Mouse (Mus musculus) lung, embryonic 15.5 days (tissue): ENCODE measurements at regions not wholly inside any gene's neighbourhood (a gene's known extent, or its start where the extent isn't known, plus 50 kb on each side); places are given as distances from the start of the nearest gene placed in this dataset.
A peak's percentile ranks its signal among the peaks of the same experiment; 100 is the strongest.

ENCODE experiments used
- ATAC-seq: fragments of 200-750 bp; cut with Nextera tagmentation; 2 replicates; pipeline ENCODE4 v1.8.0; 2017; ENCODE audit warnings: moderate number of reproducible peaks, borderline replicate concordance; ENCODE audit not compliant: low FRiP score, low TSS enrichment; ENCODE audit errors: extremely low read depth
- H3K27ac ChIP-seq: fragments of 300-500 bp; sonication (generic); 2 replicates; pipeline ENCODE4 v1.5.1; 2015; ENCODE audit warnings: moderate library complexity, mild to moderate bottlenecking, inconsistent platforms
- H3K27me3 ChIP-seq: fragments of 300-500 bp; sonication (generic); 2 replicates; pipeline ENCODE4 v1.6.1; 2015; ENCODE audit warnings: inconsistent platforms
- H3K36me3 ChIP-seq: fragments of 300-500 bp; sonication (generic); 2 replicates; pipeline ENCODE4 v1.6.1; 2015; ENCODE audit warnings: inconsistent platforms
- H3K4me1 ChIP-seq: fragments of 300-500 bp; sonication (generic); 2 replicates; pipeline ENCODE4 v1.6.1; 2015; ENCODE audit warnings: inconsistent platforms
- H3K4me2 ChIP-seq: fragments of 300-500 bp; sonication (generic); 2 replicates; pipeline ENCODE4 v1.6.1; 2015; ENCODE audit warnings: inconsistent platforms, mild to moderate bottlenecking, moderate library complexity
- H3K4me3 ChIP-seq: fragments of 300-500 bp; sonication (generic); 2 replicates; pipeline ENCODE4 v1.5.1; 2015; ENCODE audit warnings: mild to moderate bottlenecking, inconsistent platforms
- H3K9ac ChIP-seq: fragments of 300-500 bp; sonication (generic); 2 replicates; pipeline ENCODE4 v1.6.1; 2015; ENCODE audit warnings: inconsistent platforms
- H3K9me3 ChIP-seq: fragments of 300-500 bp; sonication (generic); 2 replicates; pipeline ENCODE4 v1.6.1; 2016; ENCODE audit warnings: inconsistent platforms
- WGBS: fragments of 180-500 bp; shearing (Covaris S2); methylation state at CpG from one replicate; pipeline ENCODE4 v1.1.7; 2015; 5-methylcytosine and 5-hydroxymethylcytosine counted together

DNA sequence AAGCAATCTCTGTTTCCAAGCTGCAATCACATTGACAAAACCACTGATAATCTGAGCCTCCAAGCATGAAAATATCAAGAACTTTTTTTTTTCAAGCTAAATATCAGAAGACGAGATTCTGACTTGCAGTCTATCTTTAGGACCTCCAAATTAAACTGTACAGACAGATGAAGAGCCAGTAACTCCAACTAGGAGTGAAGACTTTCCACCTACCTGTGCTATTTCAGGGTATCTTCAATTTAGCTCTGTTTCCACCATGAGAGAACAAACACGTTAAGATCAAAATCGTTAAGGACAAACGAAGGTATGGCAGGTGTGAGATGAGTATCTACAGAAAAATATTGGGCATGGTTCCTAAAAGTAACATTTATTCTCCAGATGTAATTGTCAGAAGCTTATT, 82.4 kb upstream of the Pcdh9 start:
- H3K9me3 ChIP-seq = no peaks in the 10 kb centered on the region
- no peak overlapping the region for H3K27ac ChIP-seq
- no peak for ATAC-seq
- H3K36me3 ChIP-seq = no peaks in the 10 kb centered on the region
- no peak overlapping the region for H3K4me2 ChIP-seq
- H3K27me3 ChIP-seq = no peaks in the 10 kb centered on the region
- H3K9ac ChIP-seq = no peak overlapping the region
- WGBS = 71% methylated on average over 4 of the region's 4 CpGs
- H3K4me1 ChIP-seq = no peaks in the 10 kb centered on the region
- H3K4me3 ChIP-seq = no peak overlapping the region

DNA sequence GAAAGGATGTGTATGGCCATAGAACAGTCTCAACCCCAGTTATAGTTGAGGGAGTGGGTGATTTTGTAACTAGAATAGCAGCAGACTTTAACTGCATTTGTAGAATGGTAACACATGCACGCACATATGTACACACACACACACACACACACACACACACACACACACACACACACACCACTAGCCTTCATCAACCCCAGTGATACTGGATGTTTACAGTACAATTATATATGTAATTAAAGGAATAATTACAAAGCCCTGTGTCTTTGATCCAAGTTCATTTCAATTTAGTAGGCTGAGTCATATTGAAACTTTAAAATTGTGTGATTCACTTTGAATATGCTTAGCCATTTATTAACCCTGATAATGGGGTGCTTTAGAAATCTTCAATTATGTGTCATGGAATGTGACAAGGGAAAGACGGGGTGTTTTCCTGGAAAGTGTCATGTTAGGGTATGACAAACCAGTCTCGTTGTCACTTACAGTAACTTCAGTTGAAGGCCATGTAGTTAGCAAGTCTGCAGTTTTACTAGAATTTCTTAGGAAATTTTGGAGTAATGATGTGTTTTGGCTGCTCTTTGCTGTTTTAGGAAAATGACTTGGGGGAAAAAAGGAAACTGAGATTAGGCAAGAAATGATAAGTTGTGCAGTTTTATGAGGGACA, 81.8 kb upstream of the Pcdh9 start:
- peak; percentile 59; the same call in 1 of the 2 replicates for ATAC-seq
- no peaks in the 10 kb centered on the region for H3K27me3 ChIP-seq
- H3K9ac ChIP-seq = no peak overlapping the region
- H3K9me3 ChIP-seq = no peaks in the 10 kb centered on the region
- H3K4me2 ChIP-seq = no peak overlapping the region
- H3K4me3 ChIP-seq = no peak overlapping the region
- no peak overlapping the region for H3K27ac ChIP-seq
- WGBS = 41% methylated on average over 3 of the region's 3 CpGs
- H3K4me1 ChIP-seq = no peaks in the 10 kb centered on the region
- no peaks in the 10 kb centered on the region for H3K36me3 ChIP-seq

DNA sequence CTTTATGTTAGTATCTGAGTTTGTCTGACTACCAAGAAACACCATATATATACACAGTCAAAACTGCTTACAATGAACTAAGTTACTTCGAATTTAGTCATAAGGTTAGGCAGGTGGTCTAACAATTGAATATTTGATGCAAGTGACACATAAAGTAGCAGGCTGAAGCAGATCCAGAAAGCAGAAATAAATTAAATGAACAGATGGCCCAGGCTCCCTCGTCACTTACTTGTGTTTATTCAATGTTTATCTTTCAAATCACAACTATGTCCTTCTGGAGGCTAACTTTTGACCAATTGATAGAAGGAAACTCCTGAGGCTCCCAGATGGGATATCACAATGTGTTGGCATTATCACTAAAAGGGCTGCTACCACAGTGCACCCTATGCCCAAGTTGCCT, 76.5 kb upstream of the Pcdh9 start:
- Histone ChIP-seq H3K4me1 (no peaks in the 10 kb centered on the region), H3K9me3 (no peaks in the 10 kb centered on the region), H3K4me3 (no peak overlapping the region), H3K9ac (no peak overlapping the region), H3K4me2 (no peak overlapping the region), H3K27ac (no peak overlapping the region), H3K27me3 (no peaks in the 10 kb centered on the region), H3K36me3 (no peaks in the 10 kb centered on the region)
- WGBS = 46% methylated on average over 2 of the region's 2 CpGs
- no peak for ATAC-seq

DNA sequence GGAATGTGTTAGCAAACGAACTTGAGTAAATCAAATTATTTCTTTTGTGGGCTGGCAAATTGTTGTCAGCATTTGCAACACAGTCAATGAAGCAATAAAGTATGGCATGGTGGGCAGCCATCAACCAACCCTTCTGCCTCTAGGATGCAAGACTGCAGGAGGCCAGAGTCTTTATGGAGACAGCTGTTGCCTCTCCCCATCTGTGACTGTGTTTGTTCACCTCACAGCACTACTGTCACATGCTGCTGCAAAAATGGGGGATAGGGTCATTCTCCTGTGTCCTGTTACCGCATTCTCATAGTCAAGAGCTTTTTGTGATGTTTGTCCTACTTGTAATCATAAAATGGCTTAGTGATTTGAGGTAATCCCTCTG, 72.2 kb upstream of the Pcdh9 start:
- no peaks in the 10 kb centered on the region for H3K27me3 ChIP-seq
- 45% methylated on average over 2 of the region's 2 CpGs for WGBS
- H3K36me3 ChIP-seq = no peaks in the 10 kb centered on the region
- H3K9ac ChIP-seq = no peak overlapping the region
- no peak overlapping the region for H3K4me2 ChIP-seq
- ATAC-seq = no peak
- no peaks in the 10 kb centered on the region for H3K4me1 ChIP-seq
- no peak overlapping the region for H3K27ac ChIP-seq
- no peaks in the 10 kb centered on the region for H3K9me3 ChIP-seq
- no peak overlapping the region for H3K4me3 ChIP-seq

DNA sequence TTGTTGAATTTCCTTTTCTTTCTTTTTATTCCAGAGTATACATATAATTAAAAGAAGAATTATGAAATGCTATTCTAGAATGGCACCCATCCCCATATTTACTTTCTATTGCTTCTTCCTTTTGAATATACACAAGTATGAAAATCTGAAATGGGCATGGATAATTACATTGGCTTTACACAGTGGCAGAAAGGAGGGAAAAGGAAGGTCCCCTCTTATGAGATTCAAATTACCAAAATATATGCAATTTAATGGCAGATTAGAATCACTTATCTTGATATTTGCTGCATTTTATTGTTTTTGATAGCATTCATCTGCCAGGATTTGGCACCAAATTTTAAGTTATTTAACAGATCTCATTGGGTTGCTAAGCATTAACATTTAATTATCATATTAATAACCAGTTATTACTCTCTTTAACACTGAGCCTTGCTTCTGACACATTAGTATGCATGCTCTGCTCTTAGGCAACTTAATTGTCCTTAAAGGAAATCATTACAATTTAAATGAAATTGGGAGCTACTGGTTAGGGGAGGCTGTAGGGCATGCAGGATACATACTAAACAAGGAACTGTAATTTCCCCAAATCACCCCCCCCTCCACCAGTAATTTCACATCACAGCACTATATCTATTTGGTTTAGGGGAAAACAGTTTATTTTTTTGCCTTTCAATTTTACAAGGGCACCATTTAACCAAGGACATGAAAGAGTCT, 71.6 kb upstream of the Pcdh9 start:
- Histone ChIP-seq H3K4me3 (no peak overlapping the region), H3K4me1 (no peaks in the 10 kb centered on the region), H3K4me2 (no peak overlapping the region), H3K36me3 (no peaks in the 10 kb centered on the region), H3K9me3 (no peaks in the 10 kb centered on the region), H3K9ac (no peak overlapping the region), H3K27me3 (no peaks in the 10 kb centered on the region), H3K27ac (no peak overlapping the region)
- no peak for ATAC-seq
